Mouse (Mus musculus): ENCODE results near the gene Tbxas1. TPM values are rescaled to one million over a fixed set of nuclear protein-coding genes. Genes with fewer than 3 reads are reported as not detected.

Tbxas1 gene
- polyA plus RNA-seq, 1 experiment from 2014 or later: 1.5 TPM

GRCm38 (mm10) chr6:38944826-38945225 is 69.6 kb downstream of the Tbxas1 start:
- ATAC-seq (replicated peaks; ENCODE audit: low FRiP score) (no peak), DNase-seq (ENCODE audit: low spot score) (no peak)
- 87% methylated on average over 7 of the region's 7 CpGs for WGBS
- Histone ChIP-seq H3K9ac (ENCODE audit: low read length) (no peak overlapping the region), H3K9me3 (ENCODE audit: control insufficient read depth, low read length) (no peaks in the 10 kb centered on the region), H3K4me2 (ENCODE audit: low read depth, low read length, severe bottlenecking) (no peak overlapping the region), H3K27me3 (ENCODE audit: control insufficient read depth, insufficient read depth, low read length) (no peaks in the 10 kb centered on the region), H3K27ac (ENCODE audit: low read depth, low read length) (no peak overlapping the region), H3K36me3 (ENCODE audit: control insufficient read depth, insufficient read depth, low read length) (no peaks in the 10 kb centered on the region), H3K4me1 (replicated peaks; ENCODE audit: control insufficient read depth, insufficient read depth, low read length) (no peaks in the 10 kb centered on the region), H3K4me3 (ENCODE audit: low read depth, low read length) (no peak overlapping the region)

- ATAC-seq (replicated peaks; ENCODE audit: low FRiP score) (peak; percentile 64), DNase-seq (ENCODE audit: low spot score) (no peak)
- Histone ChIP-seq H3K4me3 (ENCODE audit: low read depth, low read length) (no peak overlapping the region), H3K9me3 (ENCODE audit: control insufficient read depth, low read length) (no peaks in the 10 kb centered on the region), H3K4me2 (ENCODE audit: low read depth, low read length, severe bottlenecking) (no peak overlapping the region), H3K27me3 (ENCODE audit: control insufficient read depth, insufficient read depth, low read length) (no peaks in the 10 kb centered on the region), H3K4me1 (replicated peaks; ENCODE audit: control insufficient read depth, insufficient read depth, low read length) (no peaks in the 10 kb centered on the region), H3K27ac (ENCODE audit: low read depth, low read length) (no peak overlapping the region), H3K36me3 (ENCODE audit: control insufficient read depth, insufficient read depth, low read length) (no peaks in the 10 kb centered on the region), H3K9ac (ENCODE audit: low read length) (no peak overlapping the region)
- 66% methylated on average over 3 of the region's 3 CpGs for WGBS
These were observed 70.5 kb downstream of the Tbxas1 start for GRCm38 (mm10) chr6:38945681-38946080.

- DNase-seq (ENCODE audit: low spot score) (no peak), ATAC-seq (replicated peaks; ENCODE audit: low FRiP score) (no peak)
These were observed 72.1 kb downstream of the Tbxas1 start for GRCm38 (mm10) chr6:38947282-38947681.

GRCm38 (mm10) chr6:38949683-38950161 is 74.5 kb downstream of the Tbxas1 start:
- H3K4me2 ChIP-seq (ENCODE audit: low read depth, low read length, severe bottlenecking): no peak overlapping the region
- DNase-seq (ENCODE audit: low spot score) (no peak), ATAC-seq (replicated peaks; ENCODE audit: low FRiP score) (no peak)
- no peak overlapping the region for H3K27ac ChIP-seq (ENCODE audit: low read depth, low read length)
- H3K4me1 ChIP-seq (replicated peaks; ENCODE audit: control insufficient read depth, insufficient read depth, low read length): no peaks in the 10 kb centered on the region
- H3K27me3 ChIP-seq (ENCODE audit: control insufficient read depth, insufficient read depth, low read length): no peaks in the 10 kb centered on the region
- H3K4me3 ChIP-seq (ENCODE audit: low read depth, low read length): no peak overlapping the region
- no peaks in the 10 kb centered on the region for H3K36me3 ChIP-seq (ENCODE audit: control insufficient read depth, insufficient read depth, low read length)
- WGBS: 73% methylated on average over 5 of the region's 5 CpGs
- no peaks in the 10 kb centered on the region for H3K9me3 ChIP-seq (ENCODE audit: control insufficient read depth, low read length)
- H3K9ac ChIP-seq (ENCODE audit: low read length): no peak overlapping the region

More at GRCm38 (mm10) chr6:38947282-38947681, 72.1 kb downstream of the Tbxas1 start:
- H3K9ac ChIP-seq (ENCODE audit: low read length): no peak overlapping the region
- 88% methylated on average over 4 of the region's 4 CpGs for WGBS
- H3K27me3 ChIP-seq (ENCODE audit: control insufficient read depth, insufficient read depth, low read length): no peaks in the 10 kb centered on the region
- H3K27ac ChIP-seq (ENCODE audit: low read depth, low read length): no peak overlapping the region
- no peak overlapping the region for H3K4me3 ChIP-seq (ENCODE audit: low read depth, low read length)
- H3K9me3 ChIP-seq (ENCODE audit: control insufficient read depth, low read length): no peaks in the 10 kb centered on the region
- no peaks in the 10 kb centered on the region for H3K4me1 ChIP-seq (replicated peaks; ENCODE audit: control insufficient read depth, insufficient read depth, low read length)
- H3K36me3 ChIP-seq (ENCODE audit: control insufficient read depth, insufficient read depth, low read length): no peaks in the 10 kb centered on the region
- H3K4me2 ChIP-seq (ENCODE audit: low read depth, low read length, severe bottlenecking): no peak overlapping the region

- DNase-seq (ENCODE audit: low spot score) (no peak), ATAC-seq (replicated peaks; ENCODE audit: low FRiP score) (no peak)
- Histone ChIP-seq H3K36me3 (ENCODE audit: control insufficient read depth, insufficient read depth, low read length) (no peaks in the 10 kb centered on the region), H3K4me1 (replicated peaks; ENCODE audit: control insufficient read depth, insufficient read depth, low read length) (no peaks in the 10 kb centered on the region), H3K27ac (ENCODE audit: low read depth, low read length) (no peak overlapping the region), H3K9ac (ENCODE audit: low read length) (no peak overlapping the region), H3K27me3 (ENCODE audit: control insufficient read depth, insufficient read depth, low read length) (no peaks in the 10 kb centered on the region), H3K4me3 (ENCODE audit: low read depth, low read length) (no peak overlapping the region), H3K4me2 (ENCODE audit: low read depth, low read length, severe bottlenecking) (no peak overlapping the region), H3K9me3 (ENCODE audit: control insufficient read depth, low read length) (no peaks in the 10 kb centered on the region)
- 83% methylated on average over 4 of the region's 4 CpGs for WGBS
These were observed 75.1 kb downstream of the Tbxas1 start for GRCm38 (mm10) chr6:38950341-38950740.

- Histone ChIP-seq H3K4me2 (ENCODE audit: low read depth, low read length, severe bottlenecking) (no peak overlapping the region), H3K27me3 (ENCODE audit: control insufficient read depth, insufficient read depth, low read length) (no peaks in the 10 kb centered on the region), H3K9ac (ENCODE audit: low read length) (no peak overlapping the region), H3K36me3 (ENCODE audit: control insufficient read depth, insufficient read depth, low read length) (no peaks in the 10 kb centered on the region), H3K4me3 (ENCODE audit: low read depth, low read length) (no peak overlapping the region), H3K4me1 (replicated peaks; ENCODE audit: control insufficient read depth, insufficient read depth, low read length) (no peaks in the 10 kb centered on the region), H3K9me3 (ENCODE audit: control insufficient read depth, low read length) (no peaks in the 10 kb centered on the region), H3K27ac (ENCODE audit: low read depth, low read length) (no peak overlapping the region)
- DNase-seq (ENCODE audit: low spot score) (no peak), ATAC-seq (replicated peaks; ENCODE audit: low FRiP score) (no peak)
- WGBS: 81% methylated on average over 3 of the region's 3 CpGs
These were observed 75.6 kb downstream of the Tbxas1 start for GRCm38 (mm10) chr6:38950838-38951237.

- ATAC-seq (replicated peaks; ENCODE audit: low FRiP score): no peak
- Histone ChIP-seq H3K4me3 (ENCODE audit: low read depth, low read length) (no peak overlapping the region), H3K4me1 (replicated peaks; ENCODE audit: control insufficient read depth, insufficient read depth, low read length) (no peaks in the 10 kb centered on the region), H3K27me3 (ENCODE audit: control insufficient read depth, insufficient read depth, low read length) (no peaks in the 10 kb centered on the region), H3K9me3 (ENCODE audit: control insufficient read depth, low read length) (no peaks in the 10 kb centered on the region), H3K27ac (ENCODE audit: low read depth, low read length) (no peak overlapping the region), H3K36me3 (ENCODE audit: control insufficient read depth, insufficient read depth, low read length) (no peaks in the 10 kb centered on the region), H3K4me2 (ENCODE audit: low read depth, low read length, severe bottlenecking) (no peak overlapping the region), H3K9ac (ENCODE audit: low read length) (no peak overlapping the region)
- no peak for DNase-seq (ENCODE audit: low spot score)
- 80% methylated on average over 2 of the region's 2 CpGs for WGBS
These were observed 81.4 kb downstream of the Tbxas1 start for GRCm38 (mm10) chr6:38956641-38957040.

- Histone ChIP-seq H3K4me3 (ENCODE audit: low read depth, low read length) (no peak overlapping the region), H3K4me2 (ENCODE audit: low read depth, low read length, severe bottlenecking) (no peak overlapping the region), H3K9ac (ENCODE audit: low read length) (no peak overlapping the region), H3K36me3 (ENCODE audit: control insufficient read depth, insufficient read depth, low read length) (no peaks in the 10 kb centered on the region), H3K9me3 (ENCODE audit: control insufficient read depth, low read length) (no peaks in the 10 kb centered on the region), H3K27me3 (ENCODE audit: control insufficient read depth, insufficient read depth, low read length) (no peaks in the 10 kb centered on the region), H3K4me1 (replicated peaks; ENCODE audit: control insufficient read depth, insufficient read depth, low read length) (no peaks in the 10 kb centered on the region), H3K27ac (ENCODE audit: low read depth, low read length) (no peak overlapping the region)
- 86% methylated on average over 5 of the region's 5 CpGs for WGBS
- no peak for DNase-seq (ENCODE audit: low spot score)
- ATAC-seq (replicated peaks; ENCODE audit: low FRiP score): no peak
These were observed 82.0 kb downstream of the Tbxas1 start for GRCm38 (mm10) chr6:38957246-38957645.

- Histone ChIP-seq H3K9me3 (ENCODE audit: control insufficient read depth, low read length) (no peaks in the 10 kb centered on the region), H3K9ac (ENCODE audit: low read length) (no peak overlapping the region), H3K4me2 (ENCODE audit: low read depth, low read length, severe bottlenecking) (no peak overlapping the region), H3K4me1 (replicated peaks; ENCODE audit: control insufficient read depth, insufficient read depth, low read length) (no peaks in the 10 kb centered on the region), H3K27ac (ENCODE audit: low read depth, low read length) (no peak overlapping the region), H3K36me3 (ENCODE audit: control insufficient read depth, insufficient read depth, low read length) (no peaks in the 10 kb centered on the region), H3K27me3 (ENCODE audit: control insufficient read depth, insufficient read depth, low read length) (no peaks in the 10 kb centered on the region), H3K4me3 (ENCODE audit: low read depth, low read length) (no peak overlapping the region)
- DNase-seq (ENCODE audit: low spot score): no peak
- no peak for ATAC-seq (replicated peaks; ENCODE audit: low FRiP score)
- WGBS: 90% methylated on average over 9 of the region's 9 CpGs
These were observed 84.3 kb downstream of the Tbxas1 start for GRCm38 (mm10) chr6:38959502-38959901.
